Mouse (Mus musculus): ENCODE results near the gene Stag1.

Stag1 gene

DNA sequence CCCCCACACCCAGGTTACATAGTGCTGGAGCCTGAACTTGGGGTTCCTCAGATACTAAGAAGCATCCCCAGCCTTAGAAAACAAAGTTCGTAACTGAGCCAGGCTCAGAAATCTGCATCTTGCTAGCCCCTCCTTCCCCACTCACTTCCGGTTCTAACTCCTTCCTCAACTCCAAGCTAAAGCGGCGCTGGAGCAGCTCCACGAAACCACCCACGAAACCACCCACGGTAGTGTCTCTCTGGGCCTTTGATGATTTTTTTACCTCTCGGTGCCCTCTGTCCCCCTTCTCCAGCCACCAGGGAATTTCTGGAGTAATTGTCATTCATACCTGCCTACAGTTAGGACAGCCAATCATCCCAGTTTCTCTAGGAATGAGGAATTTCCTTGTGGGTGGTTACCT is at the start of gene Stag1:
TSS of gene Stag1 (plus strand) at position 253 of the 400 bp plus-strand sequence.
- DNase-seq (ENCODE audit: extremely low read depth, insufficient read length, low spot score), result no peak

DNA sequence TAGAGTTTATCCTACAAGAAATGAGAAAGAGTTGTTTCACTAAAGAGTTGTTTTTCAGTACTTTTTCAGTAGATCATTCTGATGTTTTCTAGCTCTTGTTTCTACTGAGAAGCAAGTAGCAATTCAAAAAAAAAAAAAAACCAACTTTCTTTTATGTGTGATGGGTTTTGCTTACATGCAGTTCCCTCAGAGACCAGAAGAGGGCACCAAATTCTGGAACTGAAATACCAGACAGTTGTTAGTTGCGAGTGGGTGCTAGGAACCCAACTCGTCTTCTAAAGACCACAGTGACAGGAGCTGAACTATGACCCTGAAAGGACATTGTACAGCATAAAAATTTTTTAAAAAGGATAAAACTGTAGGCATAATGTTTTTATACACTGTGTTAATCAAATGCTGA is 49.3 kb upstream of the Stag1 start:
- DNase-seq (ENCODE audit: extremely low read depth, insufficient read length, low spot score), result no peak

DNA sequence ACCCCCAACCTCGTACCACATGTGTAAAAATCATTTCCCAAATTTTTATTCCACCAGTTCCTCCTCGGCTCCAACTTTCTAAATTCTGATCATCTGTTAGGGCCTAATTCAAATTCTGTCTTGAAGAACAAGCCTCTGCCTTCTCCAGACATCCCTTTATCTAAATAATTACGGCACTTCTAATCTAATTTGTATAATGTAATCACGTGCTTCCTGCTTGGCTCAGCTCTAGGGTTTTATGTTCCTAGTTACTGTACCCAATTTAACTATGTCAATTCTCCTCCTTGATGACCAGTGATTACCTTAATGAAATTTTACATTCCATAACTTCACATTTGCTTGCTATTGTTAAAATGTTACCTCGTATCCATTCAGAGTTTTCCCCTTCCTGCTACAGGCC is 41.9 kb upstream of the Stag1 start:
- DNase-seq (ENCODE audit: extremely low read depth, insufficient read length, low spot score), result no peak

DNA sequence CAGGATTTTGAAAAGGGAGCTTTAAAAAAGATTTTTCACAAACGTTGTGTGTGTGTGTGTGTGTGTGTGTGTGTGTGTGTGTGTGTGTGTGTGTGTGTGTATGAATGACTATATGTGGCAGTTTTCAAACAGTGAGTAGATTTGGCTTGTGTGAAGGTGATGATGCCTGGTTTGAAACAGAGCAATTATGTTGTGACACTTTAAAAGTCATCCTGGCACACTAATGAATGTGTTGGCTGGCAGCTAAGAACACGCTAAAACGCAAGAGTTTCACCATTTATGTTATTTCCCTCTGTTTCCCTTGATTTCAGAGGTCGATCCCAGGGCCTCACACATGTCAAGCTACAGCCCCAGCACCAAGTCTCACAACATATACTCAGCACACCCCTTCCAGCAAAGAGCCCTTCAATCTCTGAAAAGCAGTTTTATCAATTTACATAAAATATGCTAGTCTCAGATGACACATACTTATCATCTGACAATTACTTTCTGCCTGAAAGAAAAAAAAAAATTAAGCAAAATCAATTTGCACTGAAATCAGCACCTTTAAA is 39.5 kb upstream of the Stag1 start:
- no peak for DNase-seq (ENCODE audit: extremely low read depth, insufficient read length, low spot score)

DNA sequence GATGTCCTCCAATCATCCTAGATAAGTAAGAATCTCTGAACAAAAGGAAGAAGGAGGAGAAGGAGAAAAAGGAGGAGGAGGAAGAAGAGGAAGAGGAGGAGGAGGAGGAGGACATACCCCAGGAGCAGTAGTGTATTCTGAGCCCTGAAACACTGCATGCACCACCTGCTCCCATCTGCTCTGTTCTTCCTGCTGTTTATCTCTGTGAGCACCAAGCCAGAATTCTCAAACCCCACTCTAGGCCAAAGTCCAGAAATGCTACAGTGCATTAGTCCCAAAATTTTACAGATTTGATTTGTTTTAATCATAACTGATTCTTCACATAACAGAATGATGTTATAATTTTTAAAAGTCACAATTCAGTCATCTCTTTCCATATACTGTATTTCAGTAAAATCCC is 38.6 kb upstream of the Stag1 start:
- DNase-seq (ENCODE audit: extremely low read depth, insufficient read length, low spot score), result no peak

DNA sequence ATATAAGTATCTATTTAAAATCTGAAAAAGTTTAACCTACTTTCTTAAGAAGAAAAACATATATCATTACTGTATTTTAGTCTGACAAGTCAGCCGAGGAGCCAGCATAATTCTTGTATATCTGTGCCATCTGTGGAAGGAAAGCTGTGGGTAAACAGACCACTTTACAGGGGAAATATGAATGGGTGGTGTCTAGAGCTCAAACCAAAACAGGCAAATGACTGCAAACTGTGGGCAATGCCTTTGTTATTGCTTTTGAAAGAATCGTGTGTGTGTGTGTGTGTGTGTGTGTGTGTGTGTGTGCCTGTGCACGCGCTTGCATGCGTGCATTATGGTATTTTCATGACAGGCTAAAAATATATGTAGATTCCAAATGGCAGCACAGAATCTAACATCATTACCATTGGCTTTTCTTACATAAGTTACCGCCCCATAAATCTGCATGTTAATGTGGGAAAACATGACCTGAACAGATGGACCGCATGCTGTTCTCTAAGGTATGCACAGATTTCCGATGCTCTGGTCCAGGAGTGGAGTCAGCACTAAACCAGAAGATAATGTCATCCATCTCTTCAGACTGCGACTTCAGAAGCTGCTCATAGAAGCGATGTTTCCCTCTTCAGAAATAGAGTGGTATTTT is 37.2 kb upstream of the Stag1 start:
- DNase-seq (ENCODE audit: extremely low read depth, insufficient read length, low spot score), result no peak

DNA sequence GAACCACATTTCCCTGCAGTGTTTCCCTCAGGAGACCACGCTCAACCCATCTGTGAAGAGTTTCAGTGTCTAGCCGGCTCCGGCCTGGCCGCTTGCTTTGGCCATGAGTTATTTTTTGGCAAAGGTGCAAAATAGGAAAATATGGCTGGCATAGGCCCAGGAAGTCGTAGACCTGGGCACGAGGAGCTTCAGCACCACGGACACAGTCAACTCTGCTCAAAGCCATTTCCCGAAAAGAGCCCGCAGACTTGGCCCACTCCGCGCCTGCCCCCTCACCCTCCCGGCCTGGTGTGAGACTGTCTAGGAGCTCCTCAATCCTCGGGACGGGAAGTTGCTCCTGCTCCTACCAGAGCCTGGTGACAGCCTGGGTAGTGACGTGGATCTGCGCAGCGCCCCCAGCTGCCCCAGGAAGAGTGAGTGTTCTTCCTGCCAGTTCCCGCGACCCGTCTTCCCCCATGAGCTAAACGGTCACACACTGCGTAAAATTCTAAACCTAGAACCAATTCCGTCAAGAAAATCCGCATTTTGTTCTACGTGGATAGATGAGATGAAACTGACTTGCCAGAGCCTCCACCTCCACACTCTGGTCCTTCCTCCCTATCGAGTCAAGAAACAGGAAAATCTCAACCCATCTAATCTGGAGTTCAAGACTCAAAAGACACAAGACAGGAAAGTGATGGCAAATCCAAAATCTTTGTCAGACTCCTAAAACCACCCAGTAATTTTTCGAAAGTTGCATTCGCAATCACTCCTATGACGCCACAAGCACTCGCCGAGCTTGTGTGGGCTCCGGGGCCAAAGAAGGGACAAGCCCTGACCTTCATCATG is 27.6 kb upstream of the Stag1 start:
- no peak for DNase-seq (ENCODE audit: extremely low read depth, insufficient read length, low spot score)

DNA sequence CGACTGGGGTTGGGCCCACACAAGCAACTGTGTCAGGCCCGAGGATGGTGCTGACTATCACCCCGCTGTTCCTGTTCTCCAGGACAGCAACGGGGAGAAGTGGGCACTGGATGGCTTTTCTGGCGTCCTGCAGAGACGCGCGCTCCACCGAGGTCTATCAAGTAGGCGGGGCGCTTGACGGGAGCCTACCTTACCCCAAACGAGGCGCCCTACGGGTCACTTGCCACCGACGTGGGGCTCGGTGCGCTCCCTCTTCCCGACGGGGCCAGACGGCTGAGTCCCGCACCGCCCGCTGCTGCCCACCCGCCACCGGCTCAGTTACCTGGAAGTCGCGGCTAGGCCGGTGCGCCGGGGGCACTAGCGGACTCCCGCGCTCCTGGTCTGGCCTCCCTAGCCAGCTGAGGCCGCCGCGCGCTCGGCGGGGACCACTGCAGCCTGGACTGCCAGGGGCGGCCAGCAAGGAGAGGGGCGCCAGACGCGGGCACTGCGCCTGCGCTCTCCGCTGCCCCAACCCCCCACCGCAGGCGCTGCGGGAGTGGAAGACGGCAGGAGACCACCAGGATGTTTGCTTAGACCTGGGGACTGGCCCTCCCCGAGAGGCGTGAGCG is 26.9 kb upstream of the Stag1 start, which contains the start of gene Slc35g2:
TSS of gene Slc35g2 (minus strand) at position 465 of the 608 bp plus-strand sequence.
- DNase-seq (ENCODE audit: extremely low read depth, insufficient read length, low spot score), result no peak

DNA sequence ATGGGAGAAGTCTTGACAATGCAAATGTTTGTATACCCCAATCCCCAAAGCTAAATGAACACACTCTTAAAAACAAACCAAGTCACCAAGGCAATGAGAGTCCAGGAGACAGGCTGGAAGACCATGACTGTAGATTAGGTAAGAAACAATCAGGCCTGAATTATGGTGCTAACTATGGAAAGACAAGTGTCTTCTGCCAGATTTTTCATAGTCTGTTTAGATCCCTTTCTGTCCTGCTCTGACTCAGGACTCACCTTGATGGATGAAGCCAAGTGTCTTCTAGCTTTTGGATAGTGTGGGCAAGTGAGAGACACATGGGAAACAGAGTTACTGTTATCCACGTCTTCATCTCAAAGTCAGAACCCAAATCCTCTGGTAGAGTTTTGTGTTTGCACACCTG is 26.1 kb upstream of the Stag1 start:
- DNase-seq (ENCODE audit: extremely low read depth, insufficient read length, low spot score), result no peak

DNA sequence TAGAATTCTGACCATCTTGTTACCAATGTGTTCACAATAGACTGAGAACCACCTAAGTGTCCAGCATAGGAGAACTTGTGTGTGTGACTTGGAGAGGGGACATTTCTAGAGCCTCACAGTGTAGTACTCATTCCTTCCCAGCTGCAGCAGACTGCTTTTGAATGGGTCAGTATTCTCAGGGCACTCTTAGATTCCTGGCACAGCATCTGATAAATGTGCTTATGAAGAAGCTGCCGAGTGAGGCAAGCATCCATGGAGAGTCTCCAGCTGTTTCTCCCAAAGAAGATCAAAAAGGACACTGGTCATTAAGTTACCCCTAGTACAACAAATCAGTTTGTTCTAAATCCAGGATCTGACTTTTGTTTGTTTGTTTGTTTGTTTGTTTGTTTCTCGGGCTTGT is 24.3 kb upstream of the Stag1 start:
- no peak for DNase-seq (ENCODE audit: extremely low read depth, insufficient read length, low spot score)

DNA sequence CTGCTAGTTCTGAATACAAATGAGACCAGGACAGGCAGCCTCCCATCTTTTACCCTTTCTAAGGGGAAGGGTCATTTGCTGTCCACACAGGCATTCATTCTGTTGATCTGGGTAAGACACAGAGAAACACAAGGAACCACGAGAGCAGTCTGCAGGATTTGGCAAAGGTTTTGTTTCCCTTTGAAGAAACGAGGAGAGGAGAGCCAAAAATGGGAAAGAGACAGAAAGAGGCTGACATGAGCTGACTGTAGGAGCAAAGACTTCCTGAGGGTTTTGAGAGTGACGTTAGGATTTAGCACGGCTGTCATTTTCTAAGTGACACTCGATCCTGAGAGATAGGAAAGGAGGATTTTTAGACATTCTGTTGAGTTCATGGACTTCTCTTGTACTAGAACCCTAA is 23.7 kb upstream of the Stag1 start:
- DNase-seq (ENCODE audit: extremely low read depth, insufficient read length, low spot score), result no peak

DNA sequence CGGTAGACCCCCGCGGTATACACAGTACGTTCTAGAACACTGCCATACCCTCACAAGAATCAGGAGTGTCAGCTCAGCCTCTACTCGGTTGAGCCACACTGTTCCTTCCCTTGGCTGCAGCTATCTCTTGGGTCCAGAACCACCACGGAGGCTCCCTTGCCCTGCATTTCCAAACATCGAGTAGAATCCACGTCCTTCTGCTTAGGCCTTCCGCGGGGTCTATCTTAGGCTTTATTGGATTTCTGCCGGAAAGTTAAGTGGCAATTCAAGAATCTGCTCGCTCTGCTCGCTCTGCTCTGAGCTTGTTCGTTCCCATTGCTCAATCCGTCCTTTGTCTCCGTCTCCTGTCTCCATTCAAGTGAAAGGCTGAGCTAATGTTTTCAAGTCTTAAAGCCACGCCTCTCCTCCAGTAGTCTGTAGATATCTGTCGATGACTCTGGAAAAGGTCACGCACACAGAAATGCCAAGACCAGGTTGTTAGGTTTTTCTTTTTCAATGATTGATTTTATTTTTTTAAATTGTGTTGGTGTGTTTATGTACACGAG is 17.3 kb upstream of the Stag1 start:
- DNase-seq (ENCODE audit: extremely low read depth, insufficient read length, low spot score), result no peak

DNA sequence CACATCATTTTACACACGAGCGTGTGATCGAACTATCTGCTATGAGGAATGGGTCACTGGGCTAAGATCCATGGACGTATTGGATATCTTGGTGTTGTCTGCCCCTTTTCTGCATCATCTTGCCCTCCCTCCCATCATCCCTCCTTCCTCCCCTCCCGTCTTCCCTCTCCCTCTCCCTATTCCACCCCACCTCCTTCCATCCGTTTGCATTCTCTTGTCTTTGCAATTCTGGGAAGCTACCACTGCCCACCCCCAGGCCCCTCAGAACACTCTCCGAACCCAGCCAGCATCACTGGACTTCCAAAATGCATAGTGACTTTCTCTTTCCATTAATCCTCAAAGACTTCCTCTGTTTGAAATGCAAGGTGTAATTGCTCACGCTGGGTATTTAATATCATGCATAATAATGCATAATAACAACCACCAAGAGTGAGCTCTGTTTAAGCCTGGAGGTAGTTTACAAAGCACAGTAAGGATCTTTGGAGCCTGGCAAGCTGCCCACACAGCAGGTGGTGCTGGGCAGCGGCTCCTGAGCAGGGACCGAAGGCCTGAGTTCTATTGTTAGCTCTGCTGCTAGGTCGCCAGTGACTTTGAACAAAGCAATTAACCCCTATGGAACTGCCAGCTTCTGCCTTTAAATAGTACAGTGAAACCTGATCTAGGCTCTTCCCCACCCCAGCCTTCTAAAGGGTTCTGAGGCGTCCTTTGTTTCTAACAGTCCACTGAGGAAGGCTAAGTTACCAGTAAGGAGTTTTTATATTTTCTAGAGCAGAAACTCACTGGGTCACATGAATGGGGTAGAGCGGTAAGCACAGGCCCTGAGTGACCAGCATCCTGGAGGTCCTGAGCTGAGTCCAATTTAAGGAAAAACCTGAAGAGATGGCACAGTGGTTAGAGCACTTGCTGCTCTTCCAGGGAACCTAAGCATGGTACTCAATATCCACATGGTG is 15.8 kb upstream of the Stag1 start:
- no peak for DNase-seq (ENCODE audit: extremely low read depth, insufficient read length, low spot score)

DNA sequence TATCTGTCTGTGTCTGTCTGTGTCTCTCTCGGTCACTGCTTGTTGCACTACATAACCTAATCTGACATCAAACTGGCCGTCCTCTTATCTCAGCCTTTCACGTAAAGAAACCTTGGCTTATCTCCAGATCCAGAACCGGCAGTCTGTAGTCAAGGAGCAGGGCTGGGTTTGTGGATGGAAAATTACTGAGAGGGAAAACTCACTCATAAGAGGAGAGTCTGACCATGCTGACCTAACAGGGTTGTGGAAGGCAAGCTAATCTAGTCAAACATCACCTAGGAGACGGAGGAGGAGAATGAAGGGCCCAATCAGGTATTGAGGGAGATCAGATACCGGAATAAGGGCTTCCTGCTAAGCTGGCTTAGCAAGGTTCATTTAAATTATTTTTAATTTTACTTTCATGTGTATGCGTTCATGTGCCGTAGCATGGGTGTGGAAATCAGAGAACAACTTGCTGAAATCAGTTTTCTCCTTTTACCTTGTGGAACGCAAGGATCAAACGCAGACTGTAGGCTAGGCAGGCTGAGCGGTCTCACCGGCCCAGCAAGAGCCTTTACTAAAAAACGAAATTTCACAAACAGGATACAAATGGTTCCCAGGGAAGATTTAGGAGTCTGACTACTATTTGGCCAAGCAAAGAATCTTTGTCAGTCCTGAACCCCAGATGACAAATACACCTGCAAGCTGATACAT is 14.6 kb upstream of the Stag1 start:
- DNase-seq (ENCODE audit: extremely low read depth, insufficient read length, low spot score), result no peak

DNA sequence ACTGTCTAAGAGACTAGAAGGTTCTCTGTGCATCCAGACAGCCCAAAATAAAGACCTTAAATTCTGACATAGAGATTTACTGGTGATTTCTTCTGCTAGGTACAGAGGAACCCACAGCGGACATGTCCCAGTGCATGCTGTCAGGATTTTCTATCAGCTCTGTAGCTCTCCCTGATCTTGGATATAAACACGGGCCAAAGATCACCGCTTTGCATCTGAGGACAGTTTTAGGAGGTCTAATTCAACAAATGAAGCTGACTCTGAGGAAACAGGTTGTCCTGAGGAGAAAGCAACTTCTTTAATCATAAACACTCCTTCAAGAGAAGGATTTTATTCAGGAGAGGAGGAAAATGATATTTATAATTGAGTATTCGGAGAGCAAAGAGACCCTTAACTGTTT is 13.6 kb upstream of the Stag1 start:
- DNase-seq (ENCODE audit: extremely low read depth, insufficient read length, low spot score), result no peak

DNA sequence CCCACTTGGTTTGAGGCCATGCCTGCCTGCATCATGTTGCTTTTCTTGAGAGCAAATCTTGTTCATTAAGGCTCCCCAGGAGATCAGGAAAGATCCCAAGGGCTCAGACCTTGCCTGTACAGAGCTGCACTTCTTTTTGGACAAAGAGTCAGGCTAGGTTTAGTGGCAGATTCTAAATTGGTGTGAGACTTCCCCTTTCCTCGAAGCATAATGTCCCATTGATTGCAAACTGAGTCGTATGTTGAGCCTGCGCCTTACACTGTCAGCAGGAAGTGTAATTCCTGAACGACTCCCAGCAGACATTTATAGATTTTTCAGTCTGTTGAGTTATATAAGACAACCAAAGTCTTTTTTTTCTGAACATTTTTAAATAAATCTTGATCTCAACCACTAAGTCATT is 7.1 kb upstream of the Stag1 start:
- DNase-seq (ENCODE audit: extremely low read depth, insufficient read length, low spot score), result no peak

DNA sequence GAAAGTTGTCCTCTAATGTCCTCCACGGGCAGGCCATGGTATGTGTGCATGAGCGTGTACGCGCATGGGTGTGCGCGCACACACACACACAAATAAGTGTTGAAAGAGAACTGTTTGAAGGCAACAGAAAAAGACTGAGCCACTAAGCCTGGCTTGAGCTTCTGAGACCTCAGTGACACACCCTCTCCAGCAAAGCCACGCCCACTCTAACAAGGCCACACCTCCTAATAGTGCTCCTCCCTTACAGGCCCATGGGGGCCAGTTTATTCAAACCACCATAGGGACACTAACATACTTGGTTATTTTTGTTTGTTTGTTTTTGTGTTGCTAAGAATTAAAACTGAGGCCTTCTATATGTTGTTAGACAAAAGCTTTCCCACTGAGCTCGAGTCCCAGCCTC is 1.3 kb upstream of the Stag1 start:
- no peak for DNase-seq (ENCODE audit: extremely low read depth, insufficient read length, low spot score)

DNA sequence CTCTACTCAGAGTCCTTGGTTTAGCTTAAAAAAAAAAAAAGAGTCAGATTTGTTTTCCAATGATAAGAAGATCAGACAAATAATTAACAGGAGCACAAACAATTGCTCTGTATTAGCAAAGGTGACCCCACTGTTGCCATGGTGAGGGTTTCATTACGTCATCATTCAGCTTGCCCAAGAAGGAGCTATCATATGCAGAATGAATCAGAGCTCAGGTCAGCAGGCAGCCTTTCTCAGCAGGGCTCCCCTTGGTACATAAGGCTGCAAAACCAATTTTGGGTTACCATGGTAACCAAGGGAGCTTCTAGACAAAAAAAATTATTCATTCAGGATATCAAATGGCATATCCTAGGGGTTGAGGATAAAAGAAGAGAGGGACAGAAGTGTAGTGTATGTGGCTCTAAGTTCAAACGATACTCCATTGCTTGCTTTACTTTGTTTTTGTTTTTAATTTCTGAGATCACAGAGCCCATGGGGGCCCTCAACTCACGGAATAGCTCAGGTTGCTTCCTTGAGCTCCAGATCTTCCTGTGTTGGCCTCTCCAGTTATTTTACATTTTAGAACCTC is 2.2 kb downstream of the Stag1 start:
- DNase-seq (ENCODE audit: extremely low read depth, insufficient read length, low spot score), result no peak

DNA sequence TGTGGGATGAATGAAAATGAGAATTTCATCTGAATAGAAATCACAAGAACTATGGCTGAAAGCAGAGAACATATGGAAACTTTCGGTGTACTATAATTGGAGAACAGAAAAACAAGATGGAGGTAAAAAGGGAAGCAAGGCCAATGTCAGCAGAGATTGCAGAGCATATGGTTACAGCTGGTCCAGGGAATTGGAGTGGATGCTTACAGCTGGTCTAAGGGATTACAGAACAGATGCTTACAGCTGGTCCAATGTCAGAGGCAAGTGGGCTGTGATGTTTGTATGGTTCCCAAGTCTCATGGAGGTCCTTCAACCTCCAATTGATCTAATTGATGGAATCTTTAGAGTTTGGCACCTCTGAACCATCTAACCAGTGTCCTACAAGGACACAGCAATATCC is 4.5 kb downstream of the Stag1 start:
- no peak for DNase-seq (ENCODE audit: extremely low read depth, insufficient read length, low spot score)

Measured in 3134 (cell line).